Mouse (Mus musculus): Measurements from ENCODE around the gene Vmn2r8.
"Not testable (repeated sequence)": the region's sequence is repeated elsewhere in the genome, so short reads cannot be mapped to it uniquely, and the experiment has no call there.

The Vmn2r8 gene

DNA sequence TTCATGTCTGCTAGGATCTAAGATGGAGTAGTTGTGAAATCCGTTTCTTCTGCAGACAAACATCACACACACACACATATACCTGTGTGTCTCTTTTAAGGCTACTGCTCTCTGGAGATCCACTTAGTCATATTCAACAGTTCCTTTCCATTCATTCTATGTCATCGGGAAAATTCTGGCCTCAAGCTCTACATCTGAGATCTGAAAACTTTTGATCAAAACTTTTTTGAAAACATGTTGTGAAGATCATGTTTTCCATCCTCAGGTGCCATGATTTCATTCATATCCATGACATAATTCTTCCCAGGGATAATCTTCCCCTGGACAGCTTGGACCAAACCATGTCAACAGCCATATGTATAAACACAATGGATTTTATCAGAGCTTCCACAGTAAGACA lies at the start of gene Vmn2r8:
TSS of gene Vmn2r8 (minus strand) at position 101 of the 400 bp plus-strand sequence.
- not testable (repeated sequence) for DNase-seq (ENCODE audit: low spot score in 2 of 2)

- DNase-seq (ENCODE audit: low spot score in 2 of 2): not testable (repeated sequence)
Measured at GRCm38 (mm10) chr5:108852501-108852900, 43.9 kb upstream of the Vmn2r8 start, which contains the start of gene Vmn2r9. TSS of gene Vmn2r9 (minus strand) at chr5:108852601.

DNA sequence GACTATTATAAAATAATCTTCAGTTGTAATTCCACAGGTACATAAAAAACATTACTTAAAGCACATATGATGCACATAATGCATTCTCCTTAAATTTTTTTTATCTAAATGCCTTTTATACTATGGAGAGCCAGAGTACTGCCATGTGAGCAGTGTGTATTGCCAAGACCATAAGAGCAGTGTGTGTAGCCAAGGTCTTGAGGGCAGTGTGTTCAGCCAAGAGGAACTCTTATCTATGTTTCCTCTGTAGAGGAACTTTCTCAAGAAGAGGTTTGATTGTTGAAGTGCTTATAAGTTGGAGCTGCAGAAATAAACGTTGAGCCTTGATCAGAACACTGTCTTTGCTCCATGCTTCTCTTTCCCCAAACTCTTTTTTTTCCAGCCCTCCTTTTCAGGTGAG lies 40.8 kb upstream of the Vmn2r8 start:
- DNase-seq (ENCODE audit: low spot score in 2 of 2): no peak

GRCm38 (mm10) chr5:108836156-108836555 lies 27.5 kb upstream of the Vmn2r8 start:
- DNase-seq (ENCODE audit: low spot score in 2 of 2): no peak

- DNase-seq (ENCODE audit: low spot score in 2 of 2): no peak
Measured at GRCm38 (mm10) chr5:108823276-108823675, 14.6 kb upstream of the Vmn2r8 start.

DNA sequence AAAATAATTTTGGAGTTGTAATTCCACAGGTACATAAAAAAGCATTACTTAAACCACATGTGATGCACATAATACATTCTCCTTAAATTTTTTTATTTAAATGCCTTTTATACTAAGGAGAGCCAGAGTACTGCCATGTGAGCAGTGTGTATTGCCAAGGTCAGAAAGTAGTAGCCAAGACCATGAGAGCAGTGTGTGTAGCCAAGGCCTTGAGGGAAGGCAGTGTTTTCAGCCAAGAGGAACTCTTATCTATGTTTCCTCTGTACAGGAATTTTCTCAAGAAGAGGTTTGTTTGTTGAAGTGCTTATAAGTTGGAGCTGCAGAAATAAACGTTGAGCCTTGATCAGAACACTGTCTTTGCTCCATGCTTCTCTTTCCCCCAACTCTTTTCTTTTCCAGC lies 5.0 kb downstream of the Vmn2r8 start:
- DNase-seq (ENCODE audit: low spot score in 2 of 2): no peak

DNA sequence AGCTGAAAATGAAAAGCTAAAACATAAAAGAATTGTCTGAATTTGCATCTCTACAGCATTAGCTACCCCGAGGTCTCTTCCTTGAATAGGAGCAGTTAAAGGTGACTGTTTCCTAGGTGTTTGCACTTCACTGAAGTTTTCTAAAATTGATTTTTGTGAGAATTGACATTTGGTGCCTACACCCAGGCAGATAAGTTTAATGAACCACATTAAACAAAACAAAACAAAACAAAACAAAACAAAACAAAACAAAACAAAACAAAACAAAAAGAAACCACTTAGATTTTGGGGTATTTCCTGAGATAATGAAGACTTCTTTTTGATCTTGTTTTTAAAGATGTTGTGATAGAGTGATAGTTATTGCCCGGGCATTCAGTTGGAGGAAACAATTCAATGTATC lies 13.4 kb downstream of the Vmn2r8 start, which contains the start of gene Tmed11:
TSS of gene Tmed11 (minus strand) at position 101 of the 400 bp plus-strand sequence.
- DNase-seq (ENCODE audit: low spot score in 2 of 2): not testable (repeated sequence)

- DNase-seq (ENCODE audit: low spot score in 2 of 2): not testable (repeated sequence)
Measured at GRCm38 (mm10) chr5:108790385-108790784, 18.3 kb downstream of the Vmn2r8 start.

- no peak for DNase-seq (ENCODE audit: low spot score in 2 of 2)
Measured at GRCm38 (mm10) chr5:108774630-108775306, 33.9 kb downstream of the Vmn2r8 start, which contains the start of gene Rnf212. TSS of gene Rnf212 (minus strand) at chr5:108774982.

DNA sequence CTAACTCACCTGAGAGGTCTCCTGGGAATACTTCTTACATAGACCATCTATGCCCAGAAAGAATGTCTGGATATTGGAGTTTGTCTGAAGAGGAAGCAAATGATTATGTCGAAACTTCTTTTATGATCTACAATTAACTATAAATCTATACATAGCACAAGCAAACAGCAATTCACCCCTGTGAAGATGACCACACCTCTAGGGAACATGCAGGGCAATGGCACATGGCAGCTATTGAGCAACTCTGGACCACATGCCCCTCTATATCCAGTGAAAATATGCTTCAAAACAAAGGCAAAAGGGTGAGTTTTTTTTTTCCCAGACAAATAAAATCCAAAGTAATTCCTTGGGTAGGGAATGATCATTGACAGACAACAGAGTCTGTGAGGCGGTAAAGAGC lies 48.6 kb downstream of the Vmn2r8 start:
- no peak for DNase-seq (ENCODE audit: low spot score in 2 of 2)

DNA sequence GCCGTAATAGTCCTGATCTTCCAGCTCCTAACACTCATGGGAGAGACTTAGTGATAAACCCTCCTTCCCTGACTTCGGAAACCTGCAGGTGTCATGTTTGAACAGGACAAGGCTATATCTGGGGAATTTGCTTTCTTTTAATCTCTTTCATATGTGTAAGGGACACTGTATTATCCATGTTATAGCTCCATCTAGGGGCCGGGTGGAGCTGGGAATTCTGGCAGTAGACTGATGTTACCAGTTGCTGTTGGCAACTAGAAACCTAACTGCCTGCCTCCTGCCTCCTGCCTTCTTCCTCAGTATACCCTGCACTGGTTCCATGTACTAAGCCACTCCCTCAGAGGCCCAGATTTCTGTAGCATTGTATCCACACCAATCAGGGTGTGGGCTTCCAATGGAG lies 50.3 kb downstream of the Vmn2r8 start:
- DNase-seq (ENCODE audit: low spot score in 2 of 2): peak; percentile 8 to 16

DNA sequence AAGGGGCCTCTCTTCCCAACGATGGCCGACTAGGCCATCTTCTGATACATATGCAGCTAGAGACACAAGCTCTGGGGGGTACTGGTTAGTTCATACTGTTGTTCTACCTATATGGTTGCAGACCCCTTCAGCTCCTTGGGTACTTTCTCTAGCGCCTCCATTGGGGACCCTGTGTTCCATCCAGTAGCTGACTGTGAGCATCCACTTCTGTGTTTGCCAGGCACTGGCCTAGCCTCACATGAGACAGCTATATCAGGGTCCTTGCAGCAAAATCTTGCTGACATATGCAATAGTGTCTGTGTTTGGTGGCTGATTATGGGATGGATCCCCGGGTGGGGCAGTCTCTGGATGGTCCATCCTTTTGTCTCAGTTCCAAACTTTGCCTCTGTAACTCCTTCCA lies 57.4 kb downstream of the Vmn2r8 start:
- not testable (repeated sequence) for DNase-seq (ENCODE audit: low spot score in 2 of 2)

DNA sequence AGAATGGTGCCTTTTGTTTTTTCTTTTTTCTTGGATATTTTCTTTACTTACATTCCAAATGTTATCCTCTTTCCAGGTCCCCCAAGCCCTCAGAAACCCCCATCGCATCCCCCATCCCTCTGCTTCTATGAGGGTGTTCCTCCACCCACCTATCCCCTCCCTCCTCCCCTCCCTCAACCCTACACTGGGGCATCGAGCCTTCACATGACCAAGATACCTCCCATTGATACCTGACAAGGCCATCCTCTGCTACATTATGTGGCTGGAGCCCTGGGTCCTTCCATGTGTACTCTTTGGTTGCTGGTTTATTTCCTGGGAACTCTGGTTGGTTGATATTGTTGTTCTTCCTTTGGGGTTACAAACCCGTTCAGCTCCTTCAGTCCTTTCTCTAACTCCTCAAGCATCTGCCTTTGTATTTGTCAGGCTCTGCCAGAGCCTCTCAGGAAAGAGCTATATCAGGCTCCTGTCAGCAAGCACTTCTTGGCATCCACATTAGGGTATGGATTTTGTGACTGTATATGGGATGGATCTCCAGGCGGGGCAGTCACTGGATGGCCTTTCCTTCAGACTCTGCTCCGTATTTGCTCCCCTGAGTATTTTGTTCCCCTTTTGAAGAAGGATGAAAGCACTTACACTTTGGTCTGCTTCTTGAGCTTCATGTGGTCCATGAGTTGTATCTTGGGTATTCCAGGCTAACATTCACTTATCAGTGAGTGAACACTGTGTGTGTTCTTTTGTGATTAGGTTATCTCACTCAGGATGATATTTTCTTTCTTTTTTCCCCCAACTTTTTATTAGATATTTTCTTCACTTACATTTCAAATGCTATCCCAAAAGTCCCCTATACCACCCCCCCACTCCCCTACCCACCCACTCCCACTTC lies 58.1 kb downstream of the Vmn2r8 start:
- no peak for DNase-seq (ENCODE audit: low spot score in 2 of 2)

- DNase-seq (ENCODE audit: low spot score in 2 of 2): no peak
Measured at GRCm38 (mm10) chr5:108744629-108745028, 64.0 kb downstream of the Vmn2r8 start.

GRCm38 (mm10) chr5:108743856-108744255 lies 64.8 kb downstream of the Vmn2r8 start:
- no peak for DNase-seq (ENCODE audit: low spot score in 2 of 2)

- DNase-seq (ENCODE audit: low spot score in 2 of 2): no peak
Measured at GRCm38 (mm10) chr5:108742596-108742995, 66.1 kb downstream of the Vmn2r8 start.

GRCm38 (mm10) chr5:108741844-108742243 lies 66.8 kb downstream of the Vmn2r8 start:
- no peak for DNase-seq (ENCODE audit: low spot score in 2 of 2)
